Mouse (Mus musculus): ENCODE results near the gene Elf4.

The Elf4 gene

GRCm38 (mm10) chrX:48385927-48386326 is 77.0 kb downstream of the Elf4 start:
- intact Hi-C loops (cut with DNase I), result no loop called here

GRCm38 (mm10) chrX:48383643-48384042 is 79.3 kb downstream of the Elf4 start:
- intact Hi-C loops (cut with DNase I), result loop anchor here (5.0 kb wide), 2 partner anchors 96 to 391 kb away; no protein-coding TSS in a partner anchor

GRCm38 (mm10) chrX:48367841-48368240 is 95.1 kb downstream of the Elf4 start:
- intact Hi-C loops (cut with DNase I), result no loop called here

GRCm38 (mm10) chrX:48365836-48366577 is 96.9 kb downstream of the Elf4 start:
- intact Hi-C loops (cut with DNase I), result no loop called here
